Mouse (Mus musculus): ENCODE measurements at regions not wholly inside any gene's neighbourhood (a gene's known extent, or its start where the extent isn't known, plus 50 kb on each side); places are given as distances from the start of the nearest gene placed in this dataset.

GRCm38 (mm10) chr4:78970751-78971150 lies 759.0 kb upstream of the Ptprd start:
- no peak overlapping the region for H3K9ac ChIP-seq (replicated peaks; ENCODE audit: low read length)
- no peaks in the 10 kb centered on the region for H3K4me1 ChIP-seq (ENCODE audit: control insufficient read depth, insufficient read depth, low read length)
- no peaks in the 10 kb centered on the region for H3K36me3 ChIP-seq (ENCODE audit: control insufficient read depth, insufficient read depth, low read length)
- no peak overlapping the region for H3K4me3 ChIP-seq (replicated peaks; ENCODE audit: low read depth, low read length)
- no peaks in the 10 kb centered on the region for H3K9me3 ChIP-seq (ENCODE audit: control insufficient read depth, low read length)
- no peak overlapping the region for H3K27ac ChIP-seq (replicated peaks; ENCODE audit: low read depth, low read length)
- 94% methylated on average over 2 of the region's 2 CpGs for WGBS
- DNase-seq (no peak), ATAC-seq (ENCODE audit: low FRiP score, low TSS enrichment) (no peak)
- H3K27me3 ChIP-seq (ENCODE audit: control insufficient read depth, insufficient read depth, low read length) = no peaks in the 10 kb centered on the region
- H3K4me2 ChIP-seq (ENCODE audit: low read length) = no peak overlapping the region

- Histone ChIP-seq H3K4me2 (ENCODE audit: low read length) (no peak overlapping the region), H3K9me3 (ENCODE audit: control insufficient read depth, low read length) (no peaks in the 10 kb centered on the region), H3K9ac (replicated peaks; ENCODE audit: low read length) (no peak overlapping the region), H3K4me3 (replicated peaks; ENCODE audit: low read depth, low read length) (no peak overlapping the region), H3K4me1 (ENCODE audit: control insufficient read depth, insufficient read depth, low read length) (no peaks in the 10 kb centered on the region), H3K27ac (replicated peaks; ENCODE audit: low read depth, low read length) (no peak overlapping the region), H3K36me3 (ENCODE audit: control insufficient read depth, insufficient read depth, low read length) (no peaks in the 10 kb centered on the region), H3K27me3 (ENCODE audit: control insufficient read depth, insufficient read depth, low read length) (no peaks in the 10 kb centered on the region)
- WGBS = 81% methylated on average over 1 of the region's 1 CpGs
- ATAC-seq (ENCODE audit: low FRiP score, low TSS enrichment) (no peak), DNase-seq (no peak)
Measured at GRCm38 (mm10) chr4:78943561-78943960, 731.8 kb upstream of the Ptprd start.

GRCm38 (mm10) chr4:78927144-78927543 lies 715.4 kb upstream of the Ptprd start:
- no peak overlapping the region for H3K27ac ChIP-seq (replicated peaks; ENCODE audit: low read depth, low read length)
- H3K27me3 ChIP-seq (ENCODE audit: control insufficient read depth, insufficient read depth, low read length) = no peaks in the 10 kb centered on the region
- H3K9me3 ChIP-seq (ENCODE audit: control insufficient read depth, low read length) = no peaks in the 10 kb centered on the region
- 0 out of 2 replicates have a peak, but pooled peaks cover 3% of the 10 kb centered on the region for H3K4me1 ChIP-seq (ENCODE audit: control insufficient read depth, insufficient read depth, low read length)
- no peak overlapping the region for H3K4me2 ChIP-seq (ENCODE audit: low read length)
- no peak for ATAC-seq (ENCODE audit: low FRiP score, low TSS enrichment)
- H3K36me3 ChIP-seq (ENCODE audit: control insufficient read depth, insufficient read depth, low read length) = no peaks in the 10 kb centered on the region
- H3K4me3 ChIP-seq (replicated peaks; ENCODE audit: low read depth, low read length) = no peak overlapping the region
- DNase-seq = peak; percentile 17
- H3K9ac ChIP-seq (replicated peaks; ENCODE audit: low read length) = no peak overlapping the region
- 27% methylated on average over 1 of the region's 1 CpGs for WGBS

- Histone ChIP-seq H3K9ac (replicated peaks; ENCODE audit: low read length) (no peak overlapping the region), H3K36me3 (ENCODE audit: control insufficient read depth, insufficient read depth, low read length) (no peaks in the 10 kb centered on the region), H3K4me3 (replicated peaks; ENCODE audit: low read depth, low read length) (no peak overlapping the region), H3K27me3 (ENCODE audit: control insufficient read depth, insufficient read depth, low read length) (no peaks in the 10 kb centered on the region), H3K4me1 (ENCODE audit: control insufficient read depth, insufficient read depth, low read length) (0 out of 2 replicates have a peak, but pooled peaks cover 3% of the 10 kb centered on the region), H3K27ac (replicated peaks; ENCODE audit: low read depth, low read length) (no peak overlapping the region), H3K4me2 (ENCODE audit: low read length) (no peak overlapping the region), H3K9me3 (ENCODE audit: control insufficient read depth, low read length) (no peaks in the 10 kb centered on the region)
- no peak for DNase-seq
- no peak for ATAC-seq (ENCODE audit: low FRiP score, low TSS enrichment)
Measured at GRCm38 (mm10) chr4:78924086-78924485, 712.3 kb upstream of the Ptprd start.

All from midbrain, embryonic 14.5 days (tissue).